Comparison of ENCODE assay signal across 24 mouse cellular contexts in genomic region chr6:117284376-117285106, GRCm38 (mm10).
DNase-seq lines count a peak whose midpoint lies in the region; ATAC-seq and TF ChIP-seq lines count a peak whose summit lies in the region.
"Had no signal": no experiment of that assay in that cellular context is flagged by ENCODE, and none has a peak within 500 bp of the region (broad histone marks: within the 10 kb centered on the region; RNA-seq: fewer than 3 reads in every experiment).

No protein-coding gene starts in this region.

- no peaks in the 10 kb centered on the region for H3K36me3 ChIP-seq in kidney, embryonic 15.5 days
- no peaks in the 10 kb centered on the region for H3K36me3 ChIP-seq in CH12.LX (replicated peaks in 1 of 2; ENCODE audit: control insufficient read depth in 1 of 2, insufficient read depth in 1 of 2, low read length in 1 of 2)
- H3K36me3 ChIP-seq in splenic B cell, adult 2 months (ENCODE audit: control insufficient read depth, insufficient read depth, low read length, poor library complexity, severe bottlenecking): no peaks in the 10 kb centered on the region
- H3K36me3 ChIP-seq in lung, postnatal 0 days (ENCODE audit: insufficient read depth, low read length): no peaks in the 10 kb centered on the region
- H3K36me3 ChIP-seq: embryonic facial prominence, embryonic 12.5 days; embryonic facial prominence, embryonic 15.5 days; forebrain, embryonic 10.5 days; forebrain, embryonic 12.5 days had no signal

- WGBS in kidney, embryonic 15.5 days: 47% methylated on average over 5 of the region's 5 CpGs
- WGBS in lung, postnatal 0 days: 66% methylated on average over 5 of the region's 5 CpGs

- TF ChIP-seq POLR2A in CH12.LX (IDR thresholded peaks at IDR 0.05; ENCODE audit: low read depth, low read length): no peak

- in situ Hi-C loops in CH12.LX (cut with MboI; ENCODE audit: low pct_ligation_motif_present, low pct_unique_long_range_greater_than_20kb, low sequenced_read_pairs): no loop called here

- TF ChIP-seq CTCF in CH12.LX (conservative IDR thresholded peaks at IDR 0.05 in 1 of 2, IDR thresholded peaks at IDR 0.05 in 1 of 2; ENCODE audit: low read depth in 2 of 2, low read length in 2 of 2): no peak
- no peak for TF ChIP-seq CTCF in lung, postnatal 0 days (IDR thresholded peaks at IDR 0.05)

- TF ChIP-seq RAD21 in CH12.LX (IDR thresholded peaks at IDR 0.05; ENCODE audit: low read depth, low read length): no peak

- DNase-seq in kidney, adult 18-20 months: no peak
- DNase-seq in A20 (ENCODE audit: low read depth, low spot score) (peak; percentile 80), CH12.LX (ENCODE audit: extremely low read depth) (peak; percentile 59)
- peak; percentile 32 for DNase-seq in splenic B cell, adult 2 months (ENCODE audit: low read depth, low spot score)
- no peak for DNase-seq in thymus, postnatal 36 days
- no peak for DNase-seq in lung, postnatal 0 days (ENCODE audit: low spot score)
- DNase-seq: adrenal gland, adult 2 months; adrenal gland, postnatal 10 days; adrenal gland, postnatal 25 days; B cell, adult 2 months; cerebellum, adult 11 months; cerebellum, adult 18-20 months; cerebellum, adult 8-10 months; cerebellum, adult 9-11 months; cerebellum, postnatal 25 days had no signal

- no peaks in the 10 kb centered on the region; the same call in 1 of the 2 replicates for H3K27me3 ChIP-seq in kidney, embryonic 15.5 days
- no peaks in the 10 kb centered on the region for H3K27me3 ChIP-seq in CH12.LX (replicated peaks)
- H3K27me3 ChIP-seq in splenic B cell, adult 2 months (ENCODE audit: control insufficient read depth, insufficient read depth, low read length, poor library complexity, severe bottlenecking): no peaks in the 10 kb centered on the region
- H3K27me3 ChIP-seq in lung, postnatal 0 days (replicated peaks; ENCODE audit: insufficient read depth, low read length): no peaks in the 10 kb centered on the region
- H3K27me3 ChIP-seq: embryonic facial prominence, embryonic 12.5 days; forebrain, embryonic 12.5 days had no signal

- H3K4me2 ChIP-seq in kidney, embryonic 15.5 days: no peak overlapping the region
- no peak overlapping the region for H3K4me2 ChIP-seq in CH12.LX (ENCODE audit: insufficient read depth, low read depth, poor library complexity, severe bottlenecking)
- no peak overlapping the region for H3K4me2 ChIP-seq in lung, postnatal 0 days (replicated peaks; ENCODE audit: low read depth, low read length)
- H3K4me2 ChIP-seq: embryonic facial prominence, embryonic 12.5 days; embryonic facial prominence, embryonic 15.5 days; forebrain, embryonic 12.5 days had no signal

- ATAC-seq in kidney, embryonic 15.5 days (replicated peaks; ENCODE audit: low FRiP score): no peak
- no peak for ATAC-seq in lung, postnatal 0 days
- ATAC-seq: CD4-positive, CD25-positive, alpha-beta regulatory T cell, adult 4 months; forebrain, embryonic 14.5 days; forebrain, embryonic 16.5 days had no signal

- H3K27ac ChIP-seq in kidney, embryonic 15.5 days: 0 out of 2 replicates have a peak overlapping the region, but pooled peaks have one; percentile 9
- H3K27ac ChIP-seq in CH12.LX (ENCODE audit: insufficient read depth, low read depth): no peak overlapping the region
- H3K27ac ChIP-seq in lung, postnatal 0 days (ENCODE audit: low read length): no peak overlapping the region
- H3K27ac ChIP-seq: embryonic facial prominence, embryonic 12.5 days; embryonic facial prominence, embryonic 15.5 days; forebrain, embryonic 10.5 days; forebrain, embryonic 12.5 days had no signal

- peak; percentile 60; the same call in 1 of the 2 replicates for TF ChIP-seq EP300 in CH12.LX (IDR thresholded peaks at IDR 0.05; ENCODE audit: low read length)
- TF ChIP-seq EP300 in lung, postnatal 0 days (IDR thresholded peaks at IDR 0.05): no peak

- no peak overlapping the region for H3K9ac ChIP-seq in kidney, embryonic 15.5 days
- no peak overlapping the region for H3K9ac ChIP-seq in CH12.LX (ENCODE audit: insufficient read depth, low read depth)
- H3K9ac ChIP-seq in lung, postnatal 0 days (replicated peaks; ENCODE audit: low read depth): no peak overlapping the region
- H3K9ac ChIP-seq: embryonic facial prominence, embryonic 12.5 days; embryonic facial prominence, embryonic 15.5 days; forebrain, embryonic 12.5 days had no signal

- 0 out of 2 replicates have a peak, but pooled peaks cover 8% of the 10 kb centered on the region for H3K4me1 ChIP-seq in kidney, embryonic 15.5 days
- peaks cover 2 to 45% of the 10 kb centered on the region in 2 experiments; a peak in 3 of 4 replicates for H3K4me1 ChIP-seq in CH12.LX (ENCODE audit: control insufficient read depth in 1 of 2, insufficient read depth in 2 of 2)
- H3K4me1 ChIP-seq in lung, postnatal 0 days (ENCODE audit: insufficient read depth, low read depth, low read length): no peaks in the 10 kb centered on the region

- no peaks in the 10 kb centered on the region for H3K9me3 ChIP-seq in kidney, embryonic 15.5 days (replicated peaks)
- no peaks in the 10 kb centered on the region for H3K9me3 ChIP-seq in CH12.LX (replicated peaks; ENCODE audit: low read length)
- no peaks in the 10 kb centered on the region for H3K9me3 ChIP-seq in lung, postnatal 0 days (ENCODE audit: low read length)
- H3K9me3 ChIP-seq: embryonic facial prominence, embryonic 12.5 days; embryonic facial prominence, embryonic 15.5 days; forebrain, embryonic 10.5 days; forebrain, embryonic 12.5 days had no signal

- H3K4me3 ChIP-seq in kidney, embryonic 15.5 days (replicated peaks): no peak overlapping the region
- no peak overlapping the region for H3K4me3 ChIP-seq in CH12.LX (replicated peaks in 1 of 3; ENCODE audit: low read depth in 2 of 3, low read length in 2 of 3, poor library complexity in 1 of 3)
- no peak overlapping the region for H3K4me3 ChIP-seq in lung, postnatal 0 days (ENCODE audit: low read depth, low read length)
- H3K4me3 ChIP-seq: embryonic facial prominence, embryonic 12.5 days; embryonic facial prominence, embryonic 15.5 days; erythroblast, embryonic 14.5 days; forebrain, embryonic 10.5 days; forebrain, embryonic 12.5 days had no signal

- dilution Hi-C loops in CH12.LX (cut with MboI; ENCODE audit: extremely low pct_ligation_motif_present, extremely low pct_unique_long_range_greater_than_20kb, low sequenced_read_pairs): no loop called here

- H3K79me2 ChIP-seq in CH12.LX (replicated peaks; ENCODE audit: control insufficient read depth, extremely low read depth, insufficient read depth, poor library complexity, severe bottlenecking): no peaks in the 10 kb centered on the region

TF ChIP-seq in CH12.LX, 34 proteins besides CTCF, POLR2A, EP300 and RAD21:
- TF ChIP-seq BHLHE40 (IDR thresholded peaks at IDR 0.05; ENCODE audit: low read depth, low read length) (0 out of 2 replicates have a peak, but pooled peaks have one; percentile 28), SMC3 (IDR thresholded peaks at IDR 0.05; ENCODE audit: low read depth, low read length) (no peak)

Comparison
In these comparisons a context has a peak if more than half of its experiments do, and no peak if none do; other contexts are left out.
1. DNase-seq: peak in A20 (single experiment), CH12.LX (single experiment) and splenic B cell, adult 2 months (single experiment); none in kidney, adult 18-20 months (single experiment), thymus, postnatal 36 days (0 of 2) and lung, postnatal 0 days (single experiment).